Mouse (Mus musculus) G1E-ER4 (cell line): Measurements from ENCODE around the gene Kcnma1. TPM values are rescaled to one million over a fixed set of nuclear protein-coding genes. Genes with fewer than 3 reads are reported as not detected.

ENCODE experiments used
- GATA1 ChIP-seq: IDR thresholded peaks from one replicate; pipeline ENCODE4 v1.8.0; 2012; ENCODE audit warnings: low read length, inconsistent platforms
- polyA plus RNA-seq: library from polyadenylated mRNA; stranded (reverse); fragments of >175 nt; gene quantifications from 2 replicates; pipeline ENCODE4 v1.2.3, GENCODE M21; 2012

Gene Kcnma1
- polyA plus RNA-seq, 1 experiment, result not detected

GRCm38 (mm10) chr14:23407051-23407450, 607.2 kb downstream of the Kcnma1 start:
- TF ChIP-seq GATA1, result no peak

- no peak for TF ChIP-seq GATA1
Observed at GRCm38 (mm10) chr14:23400777-23401469, 613.4 kb downstream of the Kcnma1 start.

GRCm38 (mm10) chr14:23397642-23398041, 616.6 kb downstream of the Kcnma1 start:
- TF ChIP-seq GATA1, result no peak

- TF ChIP-seq GATA1, result no peak
Observed at GRCm38 (mm10) chr14:23391566-23391965, 622.7 kb downstream of the Kcnma1 start.

GRCm38 (mm10) chr14:23390768-23391167, 623.5 kb downstream of the Kcnma1 start:
- no peak for TF ChIP-seq GATA1

GRCm38 (mm10) chr14:23390161-23390560, 624.1 kb downstream of the Kcnma1 start:
- TF ChIP-seq GATA1, result no peak

- TF ChIP-seq GATA1, result no peak
Observed at GRCm38 (mm10) chr14:23386786-23387185, 627.5 kb downstream of the Kcnma1 start.

GRCm38 (mm10) chr14:23385776-23386608, 628.3 kb downstream of the Kcnma1 start:
- no peak for TF ChIP-seq GATA1

- no peak for TF ChIP-seq GATA1
Observed at GRCm38 (mm10) chr14:23378351-23379087, 635.8 kb downstream of the Kcnma1 start.

GRCm38 (mm10) chr14:23372021-23372420, 642.3 kb downstream of the Kcnma1 start:
- TF ChIP-seq GATA1, result no peak

GRCm38 (mm10) chr14:23360491-23360995, 653.7 kb downstream of the Kcnma1 start:
- TF ChIP-seq GATA1, result no peak

GRCm38 (mm10) chr14:23358776-23359175, 655.5 kb downstream of the Kcnma1 start:
- TF ChIP-seq GATA1, result no peak

- no peak for TF ChIP-seq GATA1
Observed at GRCm38 (mm10) chr14:23357529-23358278, 656.6 kb downstream of the Kcnma1 start.

- no peak for TF ChIP-seq GATA1
Observed at GRCm38 (mm10) chr14:23326786-23327185, 687.5 kb downstream of the Kcnma1 start.

GRCm38 (mm10) chr14:23305288-23305687, 709.0 kb downstream of the Kcnma1 start:
- TF ChIP-seq GATA1, result no peak
